ENCODE assay signal across 8 mouse cellular contexts in genomic region chr9:63758641-63759391, GRCm38 (mm10). TPM values are rescaled to one million over a fixed set of nuclear protein-coding genes. Genes with fewer than 3 reads are reported as not detected.
A peak's percentile ranks its signal among the peaks of the same experiment; 100 is the strongest.
DNase-seq lines count a peak whose midpoint lies in the region; ATAC-seq lines count a peak whose summit lies in the region.

No protein-coding gene starts in this region.

- no peaks in the 10 kb centered on the region for H3K9me3 ChIP-seq in hindbrain, embryonic 13.5 days
- H3K9me3 ChIP-seq in liver, embryonic 12.5 days (replicated peaks): peaks cover 5% of the 10 kb centered on the region
- no peaks in the 10 kb centered on the region for H3K9me3 ChIP-seq in neural tube, embryonic 14.5 days (ENCODE audit: control insufficient read depth, low read length)

- peak; percentile 95 for DNase-seq in heart, adult 11 months
- no peak for DNase-seq in heart, postnatal 14 days
- DNase-seq in embryo, embryonic 10.5 days (ENCODE audit: low spot score): peak; percentile 79
- no peak for DNase-seq in gastrocnemius, adult 8-10 months (ENCODE audit: low spot score in 2 of 2)
- no peak for DNase-seq in left cerebral cortex, postnatal 10 days (ENCODE audit: extremely low spot score in 1 of 2, low spot score in 2 of 2)

- no peaks in the 10 kb centered on the region for H3K36me3 ChIP-seq in hindbrain, embryonic 13.5 days
- no peaks in the 10 kb centered on the region for H3K36me3 ChIP-seq in liver, embryonic 12.5 days
- H3K36me3 ChIP-seq in neural tube, embryonic 14.5 days (ENCODE audit: control insufficient read depth, insufficient read depth, low read length): no peaks in the 10 kb centered on the region

- peaks cover 24% of the 10 kb centered on the region for H3K27me3 ChIP-seq in hindbrain, embryonic 13.5 days
- H3K27me3 ChIP-seq in liver, embryonic 12.5 days (replicated peaks): no peaks in the 10 kb centered on the region
- no peaks in the 10 kb centered on the region for H3K27me3 ChIP-seq in neural tube, embryonic 14.5 days (ENCODE audit: control insufficient read depth, insufficient read depth, low read length)

- WGBS in hindbrain, embryonic 13.5 days: 2% methylated on average over 23 of the region's 23 CpGs
- WGBS in liver, embryonic 12.5 days (ENCODE audit: insufficient replicate concordance): under 1% methylated on average over 23 of the region's 23 CpGs
- WGBS in neural tube, embryonic 14.5 days: 1% methylated on average over 23 of the region's 23 CpGs

- intact Hi-C loops in heart, postnatal 14 days (cut with DNase I): loop anchor here (5.0 kb wide), 3 partner anchors 52 to 92 kb away; no protein-coding TSS in a partner anchor
- intact Hi-C loops in left cerebral cortex, postnatal 10 days (cut with DNase I): loop anchor here (5.0 to 10.0 kb wide), 2 partner anchors 78 to 624 kb away; no protein-coding TSS in a partner anchor

- ATAC-seq in hindbrain, embryonic 13.5 days (ENCODE audit: low FRiP score): no peak
- ATAC-seq in liver, embryonic 12.5 days: peak; percentile 68
- no peak for ATAC-seq in neural tube, embryonic 14.5 days (ENCODE audit: low read depth)

- H3K27ac ChIP-seq in hindbrain, embryonic 13.5 days: peak overlapping the region; percentile 81
- peak overlapping the region; percentile 95 for H3K27ac ChIP-seq in liver, embryonic 12.5 days
- H3K27ac ChIP-seq in neural tube, embryonic 14.5 days (ENCODE audit: low read depth, low read length): peak overlapping the region; percentile 78

- peak overlapping the region; percentile 100 for H3K4me2 ChIP-seq in hindbrain, embryonic 13.5 days
- H3K4me2 ChIP-seq in liver, embryonic 12.5 days: peak overlapping the region; percentile 98
- peak overlapping the region; percentile 99 for H3K4me2 ChIP-seq in neural tube, embryonic 14.5 days (ENCODE audit: low read depth, low read length)

- peak overlapping the region; percentile 81 for H3K9ac ChIP-seq in hindbrain, embryonic 13.5 days
- H3K9ac ChIP-seq in liver, embryonic 12.5 days: peak overlapping the region; percentile 84
- H3K9ac ChIP-seq in neural tube, embryonic 14.5 days (replicated peaks; ENCODE audit: low read depth, low read length): no peak overlapping the region; the same call in 1 of the 2 replicates

- peak overlapping the region; percentile 66 for H3K4me3 ChIP-seq in hindbrain, embryonic 13.5 days
- H3K4me3 ChIP-seq in liver, embryonic 12.5 days: peak overlapping the region; percentile 79
- H3K4me3 ChIP-seq in neural tube, embryonic 14.5 days (ENCODE audit: low read depth, low read length): peak overlapping the region; percentile 74

- H3K4me1 ChIP-seq in hindbrain, embryonic 13.5 days (replicated peaks): peaks cover 48% of the 10 kb centered on the region
- peaks cover 59% of the 10 kb centered on the region for H3K4me1 ChIP-seq in liver, embryonic 12.5 days
- H3K4me1 ChIP-seq in neural tube, embryonic 14.5 days (ENCODE audit: control insufficient read depth, insufficient read depth, low read length): peaks cover 32% of the 10 kb centered on the region

RNA-seq across cellular contexts. Expression of gene Smad3, which starts 1.0 kb away (rescaled TPM):
- 10 to 100 TPM; 13.2 to 14.8 TPM for total RNA-seq in heart, postnatal 14 days (2021)
- polyA plus RNA-seq in hindbrain, embryonic 13.5 days (2015; fragmentation: Nextera tagmentation; extraction: Ambion mirVana): 11.9 and 12.0 TPM in 2 replicates
- 5.8 and 7.2 TPM in 2 replicates for polyA plus RNA-seq in liver, embryonic 12.5 days (2016; fragmentation: Nextera tagmentation; extraction: Ambion mirVana)
- 6.4 and 9.3 TPM in 2 replicates for polyA plus RNA-seq in neural tube, embryonic 14.5 days (2014; fragmentation: Nextera tagmentation; extraction: Ambion mirVana)
- 10 to 100 TPM; 44.2 to 62.0 (median 46.1) TPM for total RNA-seq in gastrocnemius, adult 8-10 months (2022)
- 10 to 100 TPM; 15.4 to 15.6 TPM for total RNA-seq in left cerebral cortex, postnatal 10 days (2021)

Comparison
In these comparisons a context has a peak if more than half of its experiments do, and no peak if none do; other contexts are left out.
1. DNase-seq: peak in heart, adult 11 months (single experiment) and embryo, embryonic 10.5 days (single experiment); none in heart, postnatal 14 days (0 of 2), gastrocnemius, adult 8-10 months (0 of 2) and left cerebral cortex, postnatal 10 days (0 of 2).
2. Peak in every context shown above with its lines, with median percentiles within 50 percentile points of each other: H3K27ac ChIP-seq, H3K4me2 ChIP-seq and H3K4me3 ChIP-seq.